Mouse (Mus musculus): Measurements from ENCODE around the gene Dbndd2.

The Dbndd2 gene

GRCm38 (mm10) chr2:164485681-164486257, at the start of gene Dbndd2:
Gene Dbndd2, plus strand, starts transcription at chr2:164486106.
- DNase-seq (ENCODE audit: low spot score), result peak; percentile 47

GRCm38 (mm10) chr2:164436215-164436913, 49.5 kb upstream of the Dbndd2 start:
- peak; percentile 39 for DNase-seq (ENCODE audit: low spot score)

- DNase-seq (ENCODE audit: low spot score), result no peak
Observed at GRCm38 (mm10) chr2:164436961-164437360, 48.9 kb upstream of the Dbndd2 start.

DNA sequence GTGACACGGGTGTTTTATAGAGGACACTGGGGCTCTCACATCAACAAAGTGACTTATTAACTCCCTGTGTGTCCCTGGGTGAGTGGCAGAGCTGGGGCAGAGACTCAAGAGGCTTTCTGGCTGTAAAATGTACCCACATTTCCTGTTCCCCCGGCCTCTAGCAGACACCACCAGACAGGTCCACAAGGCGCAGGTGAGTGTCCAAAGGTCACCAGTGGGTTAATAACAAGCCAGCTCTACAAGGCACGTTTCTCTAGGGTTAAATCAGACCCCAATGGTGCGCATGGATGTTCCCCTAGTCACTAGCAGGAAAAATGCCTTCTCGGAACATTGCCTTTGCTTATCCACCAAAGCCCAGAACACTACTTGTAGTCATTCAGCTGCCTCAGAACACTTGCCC, 48.2 kb upstream of the Dbndd2 start:
- no peak for DNase-seq (ENCODE audit: low spot score)

- DNase-seq (ENCODE audit: low spot score), result no peak
Observed at GRCm38 (mm10) chr2:164438257-164438656, 47.6 kb upstream of the Dbndd2 start.

GRCm38 (mm10) chr2:164439001-164439421, 46.9 kb upstream of the Dbndd2 start:
- DNase-seq (ENCODE audit: low spot score), result no peak

- no peak for DNase-seq (ENCODE audit: low spot score)
Observed at GRCm38 (mm10) chr2:164440314-164440713, 45.6 kb upstream of the Dbndd2 start.

DNA sequence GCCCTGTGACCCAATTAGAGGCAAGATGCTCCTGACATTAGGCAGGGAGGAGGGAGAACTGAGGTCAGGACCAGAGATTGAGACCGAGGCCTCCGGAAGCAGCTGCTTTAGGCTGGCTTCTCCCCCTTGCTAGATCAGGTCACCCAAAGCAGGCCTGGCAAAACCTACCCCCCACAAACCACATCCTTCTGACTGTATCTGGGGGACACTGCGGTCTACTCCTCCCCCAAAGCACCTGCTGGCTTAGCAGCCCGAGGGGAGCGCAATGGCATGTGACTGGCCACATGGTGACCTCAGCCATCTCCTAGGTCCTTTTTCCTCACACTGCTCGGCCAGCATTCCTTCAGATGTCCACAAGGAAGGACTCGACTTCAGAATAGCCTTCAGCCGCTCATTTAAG, 44.8 kb upstream of the Dbndd2 start:
- no peak for DNase-seq (ENCODE audit: low spot score)

DNA sequence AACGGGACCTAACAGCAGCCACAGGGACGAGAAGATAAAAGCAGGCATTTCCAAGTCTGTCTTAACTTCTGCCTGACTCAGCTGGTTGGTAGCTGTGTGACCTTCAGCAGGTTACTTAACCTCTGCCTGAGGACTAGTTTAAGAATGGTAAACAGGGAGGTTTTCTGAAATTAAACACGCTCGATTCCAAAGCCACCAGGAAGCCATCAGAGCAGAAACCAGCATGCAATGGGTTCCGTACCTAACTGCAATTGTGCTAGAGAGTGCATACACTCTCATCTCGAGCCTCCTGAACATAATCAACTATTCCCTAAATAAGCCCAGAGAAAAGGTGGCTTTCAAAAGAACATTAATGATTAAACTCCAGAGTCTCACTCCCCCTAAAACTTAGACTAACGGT, 44.2 kb upstream of the Dbndd2 start:
- DNase-seq (ENCODE audit: low spot score), result no peak

DNA sequence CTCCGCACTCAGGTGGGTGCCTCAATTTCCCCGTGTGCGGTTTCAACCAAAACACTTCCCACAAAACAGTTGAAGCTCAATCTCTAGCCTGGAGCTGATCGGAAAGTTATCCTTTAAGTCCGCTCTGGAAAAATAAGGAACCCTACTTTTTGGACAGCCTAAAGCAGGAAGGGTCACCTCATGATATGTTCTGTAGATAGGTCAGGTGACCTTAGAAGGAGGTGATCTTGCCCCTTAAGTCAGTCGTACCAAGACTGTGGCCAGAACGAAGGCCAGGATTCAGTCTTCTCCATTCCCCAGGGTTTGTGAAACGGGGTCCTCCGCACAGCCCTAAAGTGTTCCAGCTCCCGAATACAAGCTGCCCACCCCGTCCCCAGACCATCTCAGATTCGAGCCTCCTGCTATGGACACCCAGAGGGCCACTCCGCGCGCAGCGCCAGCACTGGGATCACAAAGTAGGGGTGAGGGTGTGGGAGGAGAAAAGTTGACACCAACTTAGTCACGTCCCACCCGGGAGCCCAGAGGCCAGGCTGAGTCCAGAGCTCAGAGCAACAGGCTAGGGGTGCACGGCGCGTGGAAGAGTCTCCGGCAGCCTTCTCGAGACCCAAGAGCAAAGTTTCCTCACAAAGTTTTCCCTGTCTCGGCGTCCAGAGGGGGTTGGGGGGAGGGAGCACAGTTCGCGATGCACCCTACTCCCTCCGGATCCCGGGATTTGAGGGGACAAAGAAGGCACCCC, 43.4 kb upstream of the Dbndd2 start:
- peak; percentile 50 for DNase-seq (ENCODE audit: low spot score)

- peak; percentile 84 for DNase-seq (ENCODE audit: low spot score)
Observed at GRCm38 (mm10) chr2:164443051-164443437, 42.9 kb upstream of the Dbndd2 start.

DNA sequence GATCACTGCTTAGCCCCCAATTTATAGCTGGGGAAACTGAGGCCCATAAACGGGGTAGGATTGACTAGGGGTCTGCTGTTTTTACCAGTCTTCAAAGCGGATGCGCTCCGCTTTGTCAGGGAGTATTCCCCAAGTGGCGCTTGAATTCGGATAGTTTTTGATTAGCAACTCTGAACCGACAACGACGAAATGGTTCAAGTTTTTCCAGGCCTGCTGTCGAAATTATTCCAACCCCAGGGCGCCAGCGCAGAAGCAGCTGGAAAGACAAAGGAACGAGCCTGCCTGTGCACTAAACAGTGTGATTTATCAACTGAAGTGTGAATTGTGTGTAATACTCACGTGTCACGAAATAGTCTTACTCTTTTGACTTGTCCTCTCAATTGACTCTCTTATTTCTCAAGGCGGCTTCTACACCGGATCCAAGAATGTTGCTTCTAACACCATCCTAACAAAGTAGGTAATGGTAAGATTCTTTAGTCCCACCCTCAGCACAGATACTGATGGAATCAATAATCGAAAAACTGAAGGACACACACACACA, 42.4 kb upstream of the Dbndd2 start, which contains the start of gene Sdc4:
TSS of gene Sdc4 (minus strand) at position 428 of the 541 bp plus-strand sequence.
- DNase-seq (ENCODE audit: low spot score), result no peak

- DNase-seq (ENCODE audit: low spot score), result no peak
Observed at GRCm38 (mm10) chr2:164444701-164445100, 41.2 kb upstream of the Dbndd2 start.

GRCm38 (mm10) chr2:164445399-164446085, 40.4 kb upstream of the Dbndd2 start:
- no peak for DNase-seq (ENCODE audit: low spot score)

GRCm38 (mm10) chr2:164446086-164446469, 39.8 kb upstream of the Dbndd2 start:
- no peak for DNase-seq (ENCODE audit: low spot score)

GRCm38 (mm10) chr2:164448140-164448539, 37.8 kb upstream of the Dbndd2 start:
- no peak for DNase-seq (ENCODE audit: low spot score)

- no peak for DNase-seq (ENCODE audit: low spot score)
Observed at GRCm38 (mm10) chr2:164448921-164449320, 37.0 kb upstream of the Dbndd2 start.

GRCm38 (mm10) chr2:164449341-164450042, 36.4 kb upstream of the Dbndd2 start:
- no peak for DNase-seq (ENCODE audit: low spot score)

- peak; percentile 21 for DNase-seq (ENCODE audit: low spot score)
Observed at GRCm38 (mm10) chr2:164452000-164452676, 33.8 kb upstream of the Dbndd2 start.

DNA sequence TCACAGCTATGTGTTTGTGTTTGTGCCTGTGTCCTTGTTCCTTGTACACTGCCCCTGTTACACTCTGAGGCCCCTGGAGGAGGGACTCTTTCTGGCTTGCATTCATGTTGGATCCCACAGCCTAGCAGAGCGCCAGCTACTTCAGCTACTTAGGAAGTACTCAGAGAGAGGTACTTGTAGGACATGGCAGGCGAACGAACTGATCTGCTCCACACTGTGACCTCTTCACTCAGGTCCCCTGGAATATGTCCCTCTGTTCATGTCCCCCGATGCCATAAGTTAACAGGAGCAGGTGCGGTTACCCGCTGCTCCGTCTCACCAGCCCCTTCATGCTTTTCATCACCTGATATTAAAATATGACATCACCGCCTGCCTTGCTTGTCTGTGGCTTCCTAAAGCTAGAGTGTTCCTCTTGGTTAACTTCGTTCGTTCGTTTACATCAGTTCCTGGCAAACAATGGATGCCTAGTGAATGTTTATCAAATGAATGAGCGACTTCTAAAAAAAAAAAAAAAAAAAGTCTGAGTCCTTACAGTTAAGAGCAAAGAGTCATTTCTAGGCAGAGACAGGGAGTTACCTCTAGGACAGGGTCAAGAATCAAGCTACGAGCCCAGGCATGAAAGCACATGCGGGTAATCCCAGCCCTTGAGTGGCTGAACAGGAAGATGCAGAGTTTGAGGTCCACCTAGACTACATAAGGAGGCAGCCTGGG, 32.7 kb upstream of the Dbndd2 start:
- no peak for DNase-seq (ENCODE audit: low spot score)
